Mouse (Mus musculus): ENCODE data around the gene Inpp5k. TPM values are rescaled to one million over a fixed set of nuclear protein-coding genes. Genes with fewer than 3 reads are reported as not detected.

Inpp5k gene
- total and polyA plus RNA-seq, 2 experiments from 2014 or later, result 29.2 to 64.6 TPM

GRCm38 (mm10) chr11:75684462-75684861 is 53.7 kb downstream of the Inpp5k start:
- Histone ChIP-seq H3K36me3 (replicated peaks; ENCODE audit: control insufficient read depth, insufficient read depth, low read length) (peaks cover 9% of the 10 kb centered on the region; the same call in 1 of the 2 replicates), H3K27ac (ENCODE audit: low read depth) (no peak overlapping the region), H3K9me3 (replicated peaks; ENCODE audit: control insufficient read depth, low read length) (no peaks in the 10 kb centered on the region), H3K4me1 (ENCODE audit: control insufficient read depth, insufficient read depth) (peaks cover 34% of the 10 kb centered on the region), H3K4me2 (ENCODE audit: low read depth, low read length) (no peak overlapping the region), H3K4me3 (ENCODE audit: low read depth, low read length) (no peak overlapping the region), H3K9ac (replicated peaks; ENCODE audit: low read depth, low read length) (no peak overlapping the region), H3K27me3 (ENCODE audit: control insufficient read depth, insufficient read depth, low read length) (no peaks in the 10 kb centered on the region)
- ATAC-seq (ENCODE audit: insufficient read depth, low read depth) (no peak), DNase-seq (ENCODE audit: low spot score) (no peak)
- TF ChIP-seq CTCF (IDR thresholded peaks at IDR 0.05; ENCODE audit: low read depth), result no peak
- no peak for TF ChIP-seq EP300 (IDR thresholded peaks at IDR 0.05; ENCODE audit: low read depth)
- WGBS, result 92% methylated on average over 5 of the region's 5 CpGs

- Histone ChIP-seq H3K4me2 (ENCODE audit: low read depth, low read length) (no peak overlapping the region), H3K4me1 (ENCODE audit: control insufficient read depth, insufficient read depth) (peaks cover 34% of the 10 kb centered on the region), H3K36me3 (replicated peaks; ENCODE audit: control insufficient read depth, insufficient read depth, low read length) (peaks cover 9% of the 10 kb centered on the region; the same call in 1 of the 2 replicates), H3K9me3 (replicated peaks; ENCODE audit: control insufficient read depth, low read length) (no peaks in the 10 kb centered on the region), H3K4me3 (ENCODE audit: low read depth, low read length) (no peak overlapping the region), H3K27me3 (ENCODE audit: control insufficient read depth, insufficient read depth, low read length) (no peaks in the 10 kb centered on the region), H3K27ac (ENCODE audit: low read depth) (no peak overlapping the region), H3K9ac (replicated peaks; ENCODE audit: low read depth, low read length) (no peak overlapping the region; the same call in 1 of the 2 replicates)
- DNase-seq (ENCODE audit: low spot score) (no peak), ATAC-seq (ENCODE audit: insufficient read depth, low read depth) (no peak)
- TF ChIP-seq EP300 (IDR thresholded peaks at IDR 0.05; ENCODE audit: low read depth), result no peak
- TF ChIP-seq CTCF (IDR thresholded peaks at IDR 0.05; ENCODE audit: low read depth), result no peak
- 59% methylated on average over 2 of the region's 2 CpGs for WGBS
Observed at GRCm38 (mm10) chr11:75684956-75685355, 54.2 kb downstream of the Inpp5k start.

- DNase-seq (ENCODE audit: low spot score) (no peak), ATAC-seq (ENCODE audit: insufficient read depth, low read depth) (no peak)
- Histone ChIP-seq H3K4me3 (ENCODE audit: low read depth, low read length) (no peak overlapping the region), H3K4me2 (ENCODE audit: low read depth, low read length) (no peak overlapping the region), H3K27ac (ENCODE audit: low read depth) (0 out of 2 replicates have a peak overlapping the region, but pooled peaks have one; percentile 26), H3K9ac (replicated peaks; ENCODE audit: low read depth, low read length) (no peak overlapping the region), H3K4me1 (ENCODE audit: control insufficient read depth, insufficient read depth) (peaks cover 18% of the 10 kb centered on the region), H3K9me3 (replicated peaks; ENCODE audit: control insufficient read depth, low read length) (no peaks in the 10 kb centered on the region), H3K36me3 (replicated peaks; ENCODE audit: control insufficient read depth, insufficient read depth, low read length) (peaks cover 20% of the 10 kb centered on the region), H3K27me3 (ENCODE audit: control insufficient read depth, insufficient read depth, low read length) (no peaks in the 10 kb centered on the region)
- WGBS, result 48% methylated on average over 2 of the region's 2 CpGs
- TF ChIP-seq CTCF (IDR thresholded peaks at IDR 0.05; ENCODE audit: low read depth) (no peak), EP300 (IDR thresholded peaks at IDR 0.05; ENCODE audit: low read depth) (no peak)
Observed at GRCm38 (mm10) chr11:75687343-75687993, 56.7 kb downstream of the Inpp5k start.

- 80% methylated on average over 2 of the region's 2 CpGs for WGBS
- Histone ChIP-seq H3K36me3 (replicated peaks; ENCODE audit: control insufficient read depth, insufficient read depth, low read length) (peaks cover 25% of the 10 kb centered on the region), H3K9me3 (replicated peaks; ENCODE audit: control insufficient read depth, low read length) (no peaks in the 10 kb centered on the region), H3K4me2 (ENCODE audit: low read depth, low read length) (no peak overlapping the region), H3K9ac (replicated peaks; ENCODE audit: low read depth, low read length) (no peak overlapping the region), H3K4me3 (ENCODE audit: low read depth, low read length) (no peak overlapping the region), H3K4me1 (ENCODE audit: control insufficient read depth, insufficient read depth) (peaks cover 18% of the 10 kb centered on the region), H3K27me3 (ENCODE audit: control insufficient read depth, insufficient read depth, low read length) (no peaks in the 10 kb centered on the region), H3K27ac (ENCODE audit: low read depth) (0 out of 2 replicates have a peak overlapping the region, but pooled peaks have one; percentile 26)
- no peak for ATAC-seq (ENCODE audit: insufficient read depth, low read depth)
- DNase-seq (ENCODE audit: low spot score), result no peak
- TF ChIP-seq EP300 (IDR thresholded peaks at IDR 0.05; ENCODE audit: low read depth), result no peak
- TF ChIP-seq CTCF (IDR thresholded peaks at IDR 0.05; ENCODE audit: low read depth), result no peak
Observed at GRCm38 (mm10) chr11:75688132-75688531, 57.3 kb downstream of the Inpp5k start.

- Histone ChIP-seq H3K27me3 (ENCODE audit: control insufficient read depth, insufficient read depth, low read length) (no peaks in the 10 kb centered on the region), H3K9ac (replicated peaks; ENCODE audit: low read depth, low read length) (no peak overlapping the region), H3K4me2 (ENCODE audit: low read depth, low read length) (no peak overlapping the region), H3K9me3 (replicated peaks; ENCODE audit: control insufficient read depth, low read length) (no peaks in the 10 kb centered on the region), H3K4me1 (ENCODE audit: control insufficient read depth, insufficient read depth) (peaks cover 16% of the 10 kb centered on the region), H3K4me3 (ENCODE audit: low read depth, low read length) (no peak overlapping the region), H3K36me3 (replicated peaks; ENCODE audit: control insufficient read depth, insufficient read depth, low read length) (peaks cover 37% of the 10 kb centered on the region), H3K27ac (ENCODE audit: low read depth) (no peak overlapping the region)
- TF ChIP-seq CTCF (IDR thresholded peaks at IDR 0.05; ENCODE audit: low read depth), result no peak
- TF ChIP-seq EP300 (IDR thresholded peaks at IDR 0.05; ENCODE audit: low read depth), result no peak
- WGBS, result 56% methylated on average over 1 of the region's 1 CpGs
- ATAC-seq (ENCODE audit: insufficient read depth, low read depth) (no peak), DNase-seq (ENCODE audit: low spot score) (no peak)
Observed at GRCm38 (mm10) chr11:75689977-75690376, 59.2 kb downstream of the Inpp5k start.

- Histone ChIP-seq H3K36me3 (replicated peaks; ENCODE audit: control insufficient read depth, insufficient read depth, low read length) (peaks cover 43% of the 10 kb centered on the region), H3K4me1 (ENCODE audit: control insufficient read depth, insufficient read depth) (peaks cover 7% of the 10 kb centered on the region)
Observed at GRCm38 (mm10) chr11:75691047-75691446, 60.3 kb downstream of the Inpp5k start.

More at GRCm38 (mm10) chr11:75691047-75691446, 60.3 kb downstream of the Inpp5k start:
- H3K9me3 ChIP-seq (replicated peaks; ENCODE audit: control insufficient read depth, low read length), result no peaks in the 10 kb centered on the region
- H3K27me3 ChIP-seq (ENCODE audit: control insufficient read depth, insufficient read depth, low read length), result no peaks in the 10 kb centered on the region
- no peak for TF ChIP-seq CTCF (IDR thresholded peaks at IDR 0.05; ENCODE audit: low read depth)
- no peak for TF ChIP-seq EP300 (IDR thresholded peaks at IDR 0.05; ENCODE audit: low read depth)
- no peak for DNase-seq (ENCODE audit: low spot score)
- H3K4me3 ChIP-seq (ENCODE audit: low read depth, low read length), result no peak overlapping the region
- no peak for ATAC-seq (ENCODE audit: insufficient read depth, low read depth)
- no peak overlapping the region for H3K9ac ChIP-seq (replicated peaks; ENCODE audit: low read depth, low read length)
- no peak overlapping the region for H3K27ac ChIP-seq (ENCODE audit: low read depth)
- H3K4me2 ChIP-seq (ENCODE audit: low read depth, low read length), result no peak overlapping the region

Measured in heart, postnatal 0 days (tissue).